Mouse (Mus musculus) liver, postnatal 0 days (tissue): ENCODE results near the gene Ppm1b.

ENCODE experiments used
- CTCF ChIP-seq: sonication (generic); IDR thresholded peaks from 2 replicates; pipeline ENCODE4 v1.5.1; 2016; ENCODE audit warnings: antibody characterized with exemption, low read depth
- EP300 ChIP-seq: IDR thresholded peaks from 2 replicates; pipeline ENCODE4 v1.6.1; 2016; ENCODE audit warnings: antibody characterized with exemption, low read depth, mild to moderate bottlenecking

DNA sequence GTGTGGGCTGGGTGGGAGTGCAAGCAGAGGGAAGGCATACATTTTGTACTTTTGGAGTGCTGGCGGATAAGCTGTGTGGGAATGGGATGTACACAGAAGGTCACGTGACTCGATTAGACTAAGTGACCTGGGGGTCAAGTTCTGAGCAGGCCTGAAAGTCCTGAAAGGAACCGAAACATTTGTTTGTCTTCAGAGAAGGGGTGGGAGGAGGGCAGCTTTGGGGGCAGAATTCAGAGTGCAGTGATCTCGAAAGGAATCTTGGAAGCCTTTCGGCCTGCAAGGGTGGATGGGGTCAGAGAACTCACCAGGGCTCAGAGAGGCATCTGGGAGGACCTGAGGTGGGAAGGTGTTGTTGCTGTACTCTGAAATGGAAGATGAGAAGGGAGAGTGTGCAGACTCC, 85.9 kb downstream of the Ppm1b start:
- TF ChIP-seq CTCF, result no peak
- TF ChIP-seq EP300, result no peak
